Mouse (Mus musculus): Measurements from ENCODE around the gene Suv39h1. TPM values are rescaled to one million over a fixed set of nuclear protein-coding genes. Genes with fewer than 3 reads are reported as not detected.

Suv39h1 gene
- 4.6 TPM for polyA plus RNA-seq (2014; fragmentation: Illumina TruSeq; extraction: RNeasy Lipid Tissue Mini Kit (QIAGEN cat#74804); ENCODE audit: low read depth, low replicate concordance)

GRCm38 (mm10) chrX:8074430-8075014 lies at the start of gene Suv39h1:
Gene Suv39h1, minus strand, starts transcription at chrX:8074760.

DNA sequence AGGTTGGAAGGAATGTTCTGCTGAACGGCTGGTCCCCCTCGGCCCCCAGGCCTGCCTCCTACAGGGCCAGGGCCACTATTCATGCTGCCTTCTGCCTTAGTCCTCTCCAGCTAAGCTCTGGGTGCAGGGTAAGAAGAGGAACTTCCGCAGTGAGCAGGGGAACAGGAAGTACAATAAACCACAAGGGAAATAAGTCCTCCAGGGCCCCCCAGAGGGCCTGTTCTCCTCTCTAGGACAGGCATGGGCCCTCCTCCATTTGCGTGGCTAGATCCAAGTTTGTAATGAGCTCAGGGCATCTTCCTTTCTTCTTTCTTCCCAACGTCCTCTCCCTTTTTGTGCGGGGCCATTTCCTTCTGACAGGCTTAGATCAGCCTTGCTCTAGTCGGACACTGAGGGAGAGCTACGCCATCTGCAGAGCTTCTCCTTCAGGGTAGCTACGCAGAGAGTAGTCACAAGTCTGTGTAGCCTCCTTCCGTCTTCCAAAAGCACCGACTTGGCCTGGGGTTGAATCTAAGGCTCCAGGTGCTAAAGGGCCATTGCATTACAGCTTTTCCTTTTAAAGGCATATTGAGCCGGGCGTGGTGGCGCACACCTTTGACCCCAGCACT lies 15.9 kb upstream of the Suv39h1 start, which contains the start of gene Was:
TSS of gene Was (minus strand) at position 153 of the 608 bp plus-strand sequence.

GRCm38 (mm10) chrX:8018286-8018685 lies 56.3 kb downstream of the Suv39h1 start, which contains the start of gene Glod5:
Gene Glod5, minus strand, starts transcription at chrX:8018492.

Other genes with a start within 250 kb of the Suv39h1 start
- gene Otud5, start 233.4 kb downstream of the Suv39h1 start, polyA plus RNA-seq (2014; fragmentation: Illumina TruSeq; extraction: RNeasy Lipid Tissue Mini Kit (QIAGEN cat#74804); ENCODE audit: low read depth, low replicate concordance), result 30.2 TPM
- 3.6 TPM for gene Pim2, start 196.5 kb downstream of the Suv39h1 start, polyA plus RNA-seq (2014; fragmentation: Illumina TruSeq; extraction: RNeasy Lipid Tissue Mini Kit (QIAGEN cat#74804); ENCODE audit: low read depth, low replicate concordance)
- gene Slc35a2, start 190.7 kb downstream of the Suv39h1 start, polyA plus RNA-seq (2014; fragmentation: Illumina TruSeq; extraction: RNeasy Lipid Tissue Mini Kit (QIAGEN cat#74804); ENCODE audit: low read depth, low replicate concordance), result 21.7 TPM
- gene Pqbp1, start 175.5 kb downstream of the Suv39h1 start, polyA plus RNA-seq (2014; fragmentation: Illumina TruSeq; extraction: RNeasy Lipid Tissue Mini Kit (QIAGEN cat#74804); ENCODE audit: low read depth, low replicate concordance), result 41.7 TPM
- 22.8 TPM for gene Timm17b, start 175.4 kb downstream of the Suv39h1 start, polyA plus RNA-seq (2014; fragmentation: Illumina TruSeq; extraction: RNeasy Lipid Tissue Mini Kit (QIAGEN cat#74804); ENCODE audit: low read depth, low replicate concordance)
- gene Gm10491, start 166.9 kb downstream of the Suv39h1 start, polyA plus RNA-seq (2014; fragmentation: Illumina TruSeq; extraction: RNeasy Lipid Tissue Mini Kit (QIAGEN cat#74804); ENCODE audit: low read depth, low replicate concordance), result not detected
- not detected for gene Gm10490, start 165.2 kb downstream of the Suv39h1 start, polyA plus RNA-seq (2014; fragmentation: Illumina TruSeq; extraction: RNeasy Lipid Tissue Mini Kit (QIAGEN cat#74804); ENCODE audit: low read depth, low replicate concordance)
- gene Pcsk1n, start 154.9 kb downstream of the Suv39h1 start, polyA plus RNA-seq (2014; fragmentation: Illumina TruSeq; extraction: RNeasy Lipid Tissue Mini Kit (QIAGEN cat#74804); ENCODE audit: low read depth, low replicate concordance), result not detected
- not detected for gene Eras, start 146.2 kb downstream of the Suv39h1 start, polyA plus RNA-seq (2014; fragmentation: Illumina TruSeq; extraction: RNeasy Lipid Tissue Mini Kit (QIAGEN cat#74804); ENCODE audit: low read depth, low replicate concordance)
- gene Hdac6, start 126.9 kb downstream of the Suv39h1 start, polyA plus RNA-seq (2014; fragmentation: Illumina TruSeq; extraction: RNeasy Lipid Tissue Mini Kit (QIAGEN cat#74804); ENCODE audit: low read depth, low replicate concordance), result 12.4 TPM
- not detected for gene Gata1, start 96.7 kb downstream of the Suv39h1 start, polyA plus RNA-seq (2014; fragmentation: Illumina TruSeq; extraction: RNeasy Lipid Tissue Mini Kit (QIAGEN cat#74804); ENCODE audit: low read depth, low replicate concordance)
- gene Glod5, start 56.3 kb downstream of the Suv39h1 start, polyA plus RNA-seq (2014; fragmentation: Illumina TruSeq; extraction: RNeasy Lipid Tissue Mini Kit (QIAGEN cat#74804); ENCODE audit: low read depth, low replicate concordance), result not detected
- 1.2 TPM for gene Was, start 15.7 kb upstream of the Suv39h1 start, polyA plus RNA-seq (2014; fragmentation: Illumina TruSeq; extraction: RNeasy Lipid Tissue Mini Kit (QIAGEN cat#74804); ENCODE audit: low read depth, low replicate concordance)
- gene Wdr13, start 58.1 kb upstream of the Suv39h1 start, polyA plus RNA-seq (2014; fragmentation: Illumina TruSeq; extraction: RNeasy Lipid Tissue Mini Kit (QIAGEN cat#74804); ENCODE audit: low read depth, low replicate concordance), result 40.6 TPM
- 112 TPM for gene Rbm3, start 71.1 kb upstream of the Suv39h1 start, polyA plus RNA-seq (2014; fragmentation: Illumina TruSeq; extraction: RNeasy Lipid Tissue Mini Kit (QIAGEN cat#74804); ENCODE audit: low read depth, low replicate concordance)
- 3.8 TPM for gene Tbc1d25, start 101.4 kb upstream of the Suv39h1 start, polyA plus RNA-seq (2014; fragmentation: Illumina TruSeq; extraction: RNeasy Lipid Tissue Mini Kit (QIAGEN cat#74804); ENCODE audit: low read depth, low replicate concordance)
- 18.6 TPM for gene Ebp, start 118.8 kb upstream of the Suv39h1 start, polyA plus RNA-seq (2014; fragmentation: Illumina TruSeq; extraction: RNeasy Lipid Tissue Mini Kit (QIAGEN cat#74804); ENCODE audit: low read depth, low replicate concordance)
- 4.7 TPM for gene Porcn, start 131.8 kb upstream of the Suv39h1 start, polyA plus RNA-seq (2014; fragmentation: Illumina TruSeq; extraction: RNeasy Lipid Tissue Mini Kit (QIAGEN cat#74804); ENCODE audit: low read depth, low replicate concordance)
- 12.9 TPM for gene Ftsj1, start 177.6 kb upstream of the Suv39h1 start, polyA plus RNA-seq (2014; fragmentation: Illumina TruSeq; extraction: RNeasy Lipid Tissue Mini Kit (QIAGEN cat#74804); ENCODE audit: low read depth, low replicate concordance)
- not detected for gene Slc38a5, start 196.4 kb upstream of the Suv39h1 start, polyA plus RNA-seq (2014; fragmentation: Illumina TruSeq; extraction: RNeasy Lipid Tissue Mini Kit (QIAGEN cat#74804); ENCODE audit: low read depth, low replicate concordance)